Mouse (Mus musculus) hindbrain, postnatal 0 days (tissue): ENCODE data around the gene Ttc39b. TPM values are rescaled to one million over a fixed set of nuclear protein-coding genes. Genes with fewer than 3 reads are reported as not detected.
A peak's percentile ranks its signal among the peaks of the same experiment; 100 is the strongest.

Experiments
- ATAC-seq: fragments of 200-750 bp; cut with Nextera tagmentation; 2 replicates; pipeline ENCODE4 v1.8.0; 2017; ENCODE audit warnings: mild to moderate bottlenecking, moderate TSS enrichment, moderate library complexity
- DNase-seq: peaks from one replicate; pipeline ENCODE4 v3.0.0-alpha.2; 2015; ENCODE audit warnings: low spot score
- H3K27ac ChIP-seq: fragments of 300-500 bp; sonication (generic); 2 replicates; pipeline ENCODE4 v1.5.1; 2014; ENCODE audit warnings: mild to moderate bottlenecking
- H3K27me3 ChIP-seq: fragments of 300-500 bp; sonication (generic); 2 replicates; pipeline ENCODE4 v1.6.1; 2014; ENCODE audit warnings: low read length, mixed read lengths; ENCODE audit not compliant: insufficient read depth
- H3K36me3 ChIP-seq: fragments of 300-500 bp; sonication (generic); 2 replicates; pipeline ENCODE4 v1.6.1; 2014; ENCODE audit warnings: low read length, mixed read lengths; ENCODE audit not compliant: insufficient read depth
- H3K4me1 ChIP-seq: fragments of 300-500 bp; sonication (generic); 2 replicates; pipeline ENCODE4 v1.6.1; 2014; ENCODE audit warnings: antibody characterized with exemption, low read length, mixed read lengths; ENCODE audit not compliant: insufficient read depth
- H3K4me2 ChIP-seq: fragments of 300-500 bp; sonication (generic); 2 replicates; pipeline ENCODE4 v1.6.1; 2014; ENCODE audit warnings: low read depth, mild to moderate bottlenecking, low read length, moderate library complexity, mixed read lengths
- H3K4me3 ChIP-seq: fragments of 300-500 bp; sonication (generic); 2 replicates; pipeline ENCODE4 v1.5.1; 2014; ENCODE audit warnings: low read length
- H3K9ac ChIP-seq: fragments of 300-500 bp; sonication (generic); replicated peaks from 2 replicates; pipeline ENCODE4 v1.6.1; 2014; ENCODE audit warnings: mild to moderate bottlenecking, low read length, moderate library complexity, mixed read lengths
- H3K9me3 ChIP-seq: fragments of 300-500 bp; sonication (generic); 2 replicates; pipeline ENCODE4 v1.6.1; 2016; ENCODE audit warnings: low read length, mixed read lengths
- CTCF ChIP-seq: IDR thresholded peaks from 2 replicates; pipeline ENCODE4 v1.5.1; 2016; ENCODE audit warnings: antibody characterized with exemption, control low read depth, low read depth
- WGBS: fragments of 180-500 bp; shearing (Covaris S2); extraction: QIAGEN DNeasy Blood & Tissue Kit; methylation state at CpG from one replicate; pipeline ENCODE4 v1.1.7; 2014; 5-methylcytosine and 5-hydroxymethylcytosine counted together
- polyA plus RNA-seq: library from polyadenylated mRNA; unstranded; fragments of >200 nt; fragmentation: Nextera tagmentation; extraction: Ambion mirVana; gene quantifications from 2 replicates; pipeline ENCODE4 v1.2.1, GENCODE M21; 2015
- total RNA-seq: library from RNA; depleted of rRNA; stranded (reverse); fragments of >200 nt; gene quantifications from 2 replicates; pipeline ENCODE4 v1.2.3, GENCODE M21; 2014

The Ttc39b gene
- total and polyA plus RNA-seq, 2 experiments from 2014 or later = 8.6 to 16.0 TPM

- H3K27me3 ChIP-seq = no peaks in the 10 kb centered on the region
- 42% methylated on average over 13 of the region's 13 CpGs for WGBS
- TF ChIP-seq CTCF = peak; percentile 80
- H3K4me1 ChIP-seq = no peaks in the 10 kb centered on the region
- no peaks in the 10 kb centered on the region for H3K36me3 ChIP-seq
- H3K4me3 ChIP-seq = no peak overlapping the region
- no peaks in the 10 kb centered on the region for H3K9me3 ChIP-seq
- H3K9ac ChIP-seq = no peak overlapping the region
- ATAC-seq (peak; percentile 72; the same call in 1 of the 2 replicates), DNase-seq (peak; percentile 94)
- H3K4me2 ChIP-seq = peak overlapping the region; percentile 30; the same call in 1 of the 2 replicates
- no peak overlapping the region for H3K27ac ChIP-seq
Observed at GRCm38 (mm10) chr4:83302887-83303827, 20.9 kb downstream of the Ttc39b start.

GRCm38 (mm10) chr4:83302123-83302737, 21.8 kb downstream of the Ttc39b start:
- ATAC-seq = no peak
- H3K4me2 ChIP-seq = no peak overlapping the region
- H3K27me3 ChIP-seq = no peaks in the 10 kb centered on the region
- H3K9ac ChIP-seq = no peak overlapping the region
- no peaks in the 10 kb centered on the region for H3K36me3 ChIP-seq
- no peak for DNase-seq
- WGBS = 92% methylated on average over 16 of the region's 16 CpGs
- H3K4me1 ChIP-seq = no peaks in the 10 kb centered on the region
- no peak overlapping the region for H3K27ac ChIP-seq
- TF ChIP-seq CTCF = no peak
- no peak overlapping the region for H3K4me3 ChIP-seq
- no peaks in the 10 kb centered on the region for H3K9me3 ChIP-seq

- 90% methylated on average over 1 of the region's 1 CpGs for WGBS
- no peak for ATAC-seq
- TF ChIP-seq CTCF = no peak
Observed at GRCm38 (mm10) chr4:83301713-83302112, 22.3 kb downstream of the Ttc39b start.

GRCm38 (mm10) chr4:83284768-83285350, 39.2 kb downstream of the Ttc39b start:
- peak; percentile 85 for DNase-seq
- peak overlapping the region; percentile 78 for H3K4me2 ChIP-seq
- 3% methylated on average over 12 of the region's 12 CpGs for WGBS
- no peak for TF ChIP-seq CTCF
- H3K9ac ChIP-seq = peak overlapping the region; percentile 67
- 0 out of 2 replicates have a peak, but pooled peaks cover 3% of the 10 kb centered on the region for H3K4me1 ChIP-seq
- peak overlapping the region; percentile 83 for H3K27ac ChIP-seq
- no peaks in the 10 kb centered on the region for H3K9me3 ChIP-seq
- no peaks in the 10 kb centered on the region for H3K27me3 ChIP-seq
- no peaks in the 10 kb centered on the region for H3K36me3 ChIP-seq
- H3K4me3 ChIP-seq = peak overlapping the region; percentile 56
- peak; percentile 77 for ATAC-seq

More at GRCm38 (mm10) chr4:83301713-83302112, 22.3 kb downstream of the Ttc39b start:
- H3K4me2 ChIP-seq = no peak overlapping the region
- H3K4me3 ChIP-seq = no peak overlapping the region
- H3K36me3 ChIP-seq = no peaks in the 10 kb centered on the region
- H3K4me1 ChIP-seq = no peaks in the 10 kb centered on the region
- no peaks in the 10 kb centered on the region for H3K27me3 ChIP-seq
- H3K9me3 ChIP-seq = no peaks in the 10 kb centered on the region
- H3K9ac ChIP-seq = no peak overlapping the region
- H3K27ac ChIP-seq = no peak overlapping the region
- no peak for DNase-seq

GRCm38 (mm10) chr4:83283973-83284767, 39.9 kb downstream of the Ttc39b start:
- WGBS = 12% methylated on average over 19 of the region's 19 CpGs
- peak; percentile 86 for ATAC-seq
- DNase-seq = peak; percentile 78
- Histone ChIP-seq H3K27me3 (no peaks in the 10 kb centered on the region), H3K27ac (peak overlapping the region; percentile 83), H3K9ac (peak overlapping the region; percentile 67), H3K4me1 (0 out of 2 replicates have a peak, but pooled peaks cover 3% of the 10 kb centered on the region), H3K4me2 (peak overlapping the region; percentile 78), H3K9me3 (no peaks in the 10 kb centered on the region), H3K4me3 (peak overlapping the region; percentile 56), H3K36me3 (no peaks in the 10 kb centered on the region)
- no peak for TF ChIP-seq CTCF

- no peak for ATAC-seq
- 76% methylated on average over 6 of the region's 6 CpGs for WGBS
Observed at GRCm38 (mm10) chr4:83282424-83282823, 41.6 kb downstream of the Ttc39b start.

More at GRCm38 (mm10) chr4:83282424-83282823, 41.6 kb downstream of the Ttc39b start:
- Histone ChIP-seq H3K4me3 (no peak overlapping the region), H3K27me3 (no peaks in the 10 kb centered on the region), H3K27ac (no peak overlapping the region), H3K9me3 (no peaks in the 10 kb centered on the region), H3K4me2 (no peak overlapping the region), H3K9ac (no peak overlapping the region), H3K4me1 (0 out of 2 replicates have a peak, but pooled peaks cover 3% of the 10 kb centered on the region), H3K36me3 (no peaks in the 10 kb centered on the region)
- no peak for TF ChIP-seq CTCF
- DNase-seq = no peak
